Mouse (Mus musculus): ENCODE data around the gene AU022252.
"Not testable (repeated sequence)": the region's sequence is repeated elsewhere in the genome, so short reads cannot be mapped to it uniquely, and the experiment has no call there.

Gene AU022252

DNA sequence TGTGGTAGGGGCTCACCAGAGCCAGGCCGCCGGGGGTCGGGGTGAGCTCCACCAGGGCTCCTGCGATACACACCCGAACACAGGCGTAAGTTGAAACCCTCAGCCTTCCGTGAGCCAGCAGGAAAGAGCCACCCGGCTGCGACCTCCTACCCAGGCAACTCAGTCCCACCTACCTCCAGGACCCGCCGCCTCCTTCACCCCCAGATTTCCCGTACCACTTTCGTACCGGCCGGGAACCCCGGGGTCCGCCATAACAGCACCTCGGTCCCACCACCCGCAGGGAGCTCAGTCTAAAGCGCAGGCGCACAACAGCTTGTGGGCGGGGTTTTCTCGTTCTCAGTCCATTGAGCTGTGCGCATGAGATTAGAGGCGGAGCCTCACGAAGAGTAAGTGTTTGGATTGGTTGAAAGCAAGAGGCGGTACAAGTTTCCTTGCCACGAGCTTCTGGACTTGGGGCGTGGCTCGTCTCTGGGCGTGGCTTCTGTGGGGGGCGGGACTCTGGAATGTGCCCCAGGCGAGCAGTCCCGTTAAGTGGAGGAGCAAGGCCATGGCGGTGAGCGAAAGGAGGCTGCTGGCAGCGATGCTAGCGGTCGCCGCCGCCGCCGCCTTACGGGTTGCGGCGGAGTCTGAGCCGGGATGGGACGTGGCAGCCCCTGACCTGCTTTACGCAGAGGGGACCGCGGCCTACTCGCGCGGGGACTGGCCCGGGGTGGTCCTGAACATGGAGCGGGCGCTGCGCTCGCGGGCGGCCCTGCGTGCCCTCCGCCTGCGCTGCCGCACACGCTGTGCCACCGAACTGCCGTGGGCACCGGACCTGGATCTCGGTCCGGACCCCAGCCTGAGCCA, at the start of gene AU022252, which contains the start of gene P3h1:
Gene AU022252, minus strand, starts transcription at position 303 of the 846 bp plus-strand sequence.
Gene P3h1, plus strand, starts transcription at position 506 of the 846 bp plus-strand sequence.
- DNase-seq (ENCODE audit: low spot score), result peak; percentile 99

DNA sequence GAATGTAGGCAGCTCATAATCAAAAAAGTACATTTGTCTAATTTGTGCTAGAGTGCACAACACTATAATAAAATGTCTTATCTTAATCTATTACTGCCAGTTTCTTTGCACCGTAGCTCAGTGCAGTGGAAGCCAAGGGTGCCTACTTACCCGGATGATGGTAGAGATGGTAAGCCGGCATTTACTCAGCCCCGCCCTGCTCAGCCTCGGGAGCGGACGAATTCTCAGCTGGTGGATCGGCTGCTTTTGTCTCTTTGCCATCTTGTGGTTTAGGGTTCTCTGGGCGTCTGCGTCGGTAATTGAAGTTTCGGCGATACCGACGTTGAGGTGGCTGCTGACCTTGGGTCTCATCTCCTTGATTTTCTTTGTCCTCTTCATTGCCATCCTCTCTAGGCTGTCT, 46.3 kb upstream of the AU022252 start:
- not testable (repeated sequence) for DNase-seq (ENCODE audit: low spot score)

- DNase-seq (ENCODE audit: low spot score), result no peak
Observed at GRCm38 (mm10) chr4:119275726-119276125, 43.2 kb upstream of the AU022252 start.

- no peak for DNase-seq (ENCODE audit: low spot score)
Observed at GRCm38 (mm10) chr4:119275226-119275625, 42.7 kb upstream of the AU022252 start.

GRCm38 (mm10) chr4:119274627-119275026, 42.1 kb upstream of the AU022252 start:
- DNase-seq (ENCODE audit: low spot score), result no peak

DNA sequence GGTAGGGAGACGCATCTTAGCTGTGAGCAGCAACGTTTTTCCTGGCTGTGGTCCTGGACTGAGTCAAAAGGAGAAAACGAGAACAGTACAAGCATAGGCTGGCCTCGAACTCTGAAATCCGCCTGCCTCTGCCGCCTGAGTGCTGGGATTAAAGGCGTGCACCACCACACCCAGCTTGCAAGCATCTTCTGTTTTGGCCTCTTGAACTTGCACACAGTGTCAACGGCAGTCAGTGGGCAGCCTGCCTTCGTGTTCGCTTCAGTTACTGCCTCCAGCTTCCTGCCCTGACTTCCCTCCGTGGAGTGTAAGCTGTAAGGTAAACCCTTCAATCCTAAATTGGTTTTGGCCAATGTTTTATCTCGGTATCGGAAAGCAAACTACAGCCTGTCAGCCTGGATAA, 34.1 kb upstream of the AU022252 start:
- no peak for DNase-seq (ENCODE audit: low spot score)

GRCm38 (mm10) chr4:119263459-119263858, 30.9 kb upstream of the AU022252 start:
- DNase-seq (ENCODE audit: low spot score), result no peak

DNA sequence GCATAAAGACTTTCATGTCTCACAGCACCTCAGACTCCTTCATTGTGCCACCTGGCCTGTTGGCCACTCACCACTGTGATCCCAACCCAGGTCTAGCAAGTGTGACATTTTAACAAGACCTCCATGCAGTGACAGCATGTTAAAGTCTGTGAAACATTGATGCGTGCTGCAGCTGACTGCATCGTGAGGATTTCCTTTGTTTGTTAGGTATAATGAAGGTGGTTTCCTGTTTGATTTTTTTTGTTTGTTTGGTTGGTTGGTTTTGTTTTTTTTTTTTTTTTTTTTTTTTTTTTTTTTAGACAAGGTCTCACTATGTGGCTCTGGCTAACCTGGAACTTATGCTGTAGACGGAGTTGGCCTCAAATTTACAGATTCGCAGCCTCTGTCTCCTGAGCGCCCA, 30.0 kb upstream of the AU022252 start:
- DNase-seq (ENCODE audit: low spot score), result no peak

DNA sequence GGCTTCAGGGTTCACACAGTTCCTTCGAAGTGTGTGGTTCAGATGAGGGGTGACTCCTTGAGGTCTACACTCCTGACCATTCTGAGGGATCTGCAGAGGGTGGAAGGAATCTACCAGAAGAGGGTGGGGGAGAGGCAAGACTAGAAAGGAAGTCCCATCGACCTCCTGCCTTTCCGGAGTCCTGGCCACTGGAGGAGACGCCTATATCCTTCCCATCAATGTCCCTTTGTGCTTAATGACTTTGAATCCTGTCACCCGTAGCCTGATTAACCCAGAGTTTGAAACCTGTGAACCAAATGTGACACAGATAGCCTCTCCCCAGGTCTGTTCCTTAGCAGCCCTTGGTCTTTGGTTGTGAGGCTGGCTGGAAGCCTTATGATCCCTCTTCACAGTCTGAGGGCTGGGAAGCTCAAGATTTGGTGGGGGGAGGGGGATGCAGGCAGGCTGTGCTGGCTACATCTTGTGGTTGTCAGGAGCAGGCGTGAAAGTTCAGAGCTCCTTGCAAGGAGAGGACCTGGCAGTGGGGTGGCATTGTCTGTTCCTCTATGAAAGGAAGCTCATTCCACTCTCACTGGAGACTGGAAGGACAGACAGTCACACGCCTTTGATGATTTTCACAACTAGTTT, 28.7 kb upstream of the AU022252 start:
- DNase-seq (ENCODE audit: low spot score), result no peak

GRCm38 (mm10) chr4:119259344-119260254, 27.1 kb upstream of the AU022252 start:
- peak; percentile 60 for DNase-seq (ENCODE audit: low spot score)

- DNase-seq (ENCODE audit: low spot score), result peak; percentile 33
Observed at GRCm38 (mm10) chr4:119257083-119257482, 24.6 kb upstream of the AU022252 start.

GRCm38 (mm10) chr4:119255351-119255750, 22.8 kb upstream of the AU022252 start, which contains the start of gene Cldn19:
Gene Cldn19, plus strand, starts transcription at chr4:119255414.
- DNase-seq (ENCODE audit: low spot score), result no peak

DNA sequence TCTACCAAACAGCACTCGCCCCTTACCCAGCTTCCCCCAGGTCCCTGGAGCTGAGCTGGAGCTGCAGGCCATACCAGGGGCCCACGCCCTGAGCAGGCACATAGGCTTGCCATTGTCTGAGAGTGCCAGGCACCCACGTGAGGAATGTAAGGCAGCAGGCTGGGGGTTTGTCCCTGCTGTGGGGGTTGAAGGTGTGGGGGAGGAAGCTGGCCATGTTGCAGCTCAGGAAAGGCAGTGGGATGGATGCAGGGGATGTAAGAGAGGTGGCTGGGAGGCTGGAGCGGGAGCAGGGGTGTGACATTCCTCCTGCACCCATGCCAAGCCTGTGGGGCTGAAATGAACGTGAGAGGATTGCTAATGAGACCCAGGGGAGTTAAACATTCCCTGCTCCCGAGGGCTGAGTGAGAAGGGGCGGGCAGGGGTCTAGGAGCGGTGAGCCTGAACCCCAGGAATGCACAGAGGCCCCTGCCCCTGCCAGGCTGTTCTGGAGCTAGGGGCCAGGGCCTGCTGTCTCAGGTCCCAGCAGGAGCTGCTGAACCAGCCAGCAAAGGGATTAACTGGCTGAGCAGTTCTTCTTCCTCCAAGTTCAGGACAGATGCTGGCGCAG, 21.6 kb upstream of the AU022252 start:
- DNase-seq (ENCODE audit: low spot score), result no peak

GRCm38 (mm10) chr4:119252025-119252808, 19.7 kb upstream of the AU022252 start:
- DNase-seq (ENCODE audit: low spot score), result no peak

GRCm38 (mm10) chr4:119248407-119248965, 16.0 kb upstream of the AU022252 start:
- no peak for DNase-seq (ENCODE audit: low spot score)

DNA sequence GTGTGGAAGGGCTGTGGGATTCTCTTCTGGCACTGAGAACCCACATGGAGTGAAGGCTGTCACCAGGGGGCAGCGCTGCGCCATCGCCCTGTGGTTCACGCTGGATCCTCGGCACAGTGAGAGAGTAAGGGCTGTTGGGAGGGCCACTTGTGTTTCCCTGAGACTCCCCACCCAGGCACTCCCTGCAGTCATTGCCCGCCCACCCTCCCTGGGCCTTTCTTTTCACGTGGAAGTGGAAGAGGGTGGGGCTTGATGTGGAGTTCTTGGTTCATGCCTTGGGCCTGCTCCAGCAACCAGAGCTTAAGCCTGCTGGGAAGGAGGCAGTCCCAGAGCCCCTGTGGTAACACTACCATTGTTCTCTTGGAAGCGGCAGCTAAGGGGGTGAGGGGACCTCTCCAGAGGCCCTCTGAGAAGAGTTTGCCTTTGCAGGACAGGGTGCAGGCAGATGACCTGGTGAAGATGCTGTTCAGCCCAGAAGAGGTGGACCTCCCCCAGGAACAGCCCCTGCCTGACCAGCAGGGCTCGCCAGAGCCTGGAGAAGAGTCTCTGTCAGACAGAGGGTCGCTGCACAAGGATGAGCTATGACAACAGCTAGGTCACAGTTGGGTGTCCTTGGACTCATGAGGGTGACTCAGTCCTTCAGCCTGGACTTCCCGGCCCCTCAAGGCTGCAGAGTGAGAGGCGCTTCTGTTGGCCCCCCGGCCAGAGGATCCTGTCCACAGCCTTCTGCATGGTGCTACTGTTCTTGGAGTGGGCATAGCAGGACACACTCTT, 15.1 kb upstream of the AU022252 start:
- DNase-seq (ENCODE audit: low spot score), result no peak

- no peak for DNase-seq (ENCODE audit: low spot score)
Observed at GRCm38 (mm10) chr4:119246688-119247225, 14.2 kb upstream of the AU022252 start.

- no peak for DNase-seq (ENCODE audit: low spot score)
Observed at GRCm38 (mm10) chr4:119245961-119246360, 13.4 kb upstream of the AU022252 start.

DNA sequence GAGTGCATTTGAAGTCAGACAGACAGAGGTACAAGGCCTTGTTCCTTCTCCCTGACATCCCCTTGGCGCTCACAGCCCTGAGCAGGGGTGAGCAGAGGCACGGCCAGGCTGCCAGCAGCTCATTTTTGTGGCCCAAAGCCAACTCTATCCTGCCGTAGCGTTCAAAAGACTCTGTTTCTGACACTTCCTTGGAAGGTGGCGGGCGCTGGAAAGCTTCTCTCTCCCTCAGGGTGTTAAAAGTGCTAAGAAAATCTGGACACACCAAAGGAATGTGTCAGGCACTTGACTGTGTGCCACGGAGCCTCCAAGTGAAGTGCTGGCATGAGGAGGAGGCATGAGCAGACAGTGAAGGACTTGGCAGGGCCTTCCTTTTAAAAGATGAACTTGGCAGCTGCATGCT, 13.0 kb upstream of the AU022252 start:
- no peak for DNase-seq (ENCODE audit: low spot score)
